Mouse (Mus musculus) lung, postnatal 0 days (tissue): ENCODE measurements around the gene Capn10. TPM values are rescaled to one million over a fixed set of nuclear protein-coding genes. Genes with fewer than 3 reads are reported as not detected.

ENCODE experiments used
- ATAC-seq: fragments of 200-750 bp; cut with Nextera tagmentation; 2 replicates; pipeline ENCODE4 v1.8.0; 2017; ENCODE audit warnings: moderate library complexity
- DNase-seq: peaks from one replicate; pipeline ENCODE4 v3.0.0-alpha.2; 2016; ENCODE audit warnings: low spot score
- H3K27ac ChIP-seq: fragments of 300-500 bp; sonication (generic); 2 replicates; pipeline ENCODE4 v1.5.1; 2014; ENCODE audit warnings: antibody characterized with exemption, mild to moderate bottlenecking, low read length, mixed read lengths
- H3K27me3 ChIP-seq: fragments of 300-500 bp; sonication (generic); replicated peaks from 2 replicates; pipeline ENCODE4 v1.6.1; 2014; ENCODE audit warnings: low read length, mixed read lengths; ENCODE audit not compliant: insufficient read depth
- H3K36me3 ChIP-seq: fragments of 300-500 bp; sonication (generic); 2 replicates; pipeline ENCODE4 v1.6.1; 2014; ENCODE audit warnings: low read length, mixed read lengths; ENCODE audit not compliant: insufficient read depth
- H3K4me1 ChIP-seq: fragments of 300-500 bp; sonication (generic); 2 replicates; pipeline ENCODE4 v1.6.1; 2014; ENCODE audit warnings: antibody characterized with exemption, low read depth, low read length, mixed read lengths; ENCODE audit not compliant: insufficient read depth
- H3K4me2 ChIP-seq: fragments of 300-500 bp; sonication (generic); replicated peaks from 2 replicates; pipeline ENCODE4 v1.6.1; 2014; ENCODE audit warnings: low read depth, mild to moderate bottlenecking, low read length, moderate library complexity, mixed read lengths
- H3K4me3 ChIP-seq: fragments of 300-500 bp; sonication (generic); 2 replicates; pipeline ENCODE4 v1.5.1; 2014; ENCODE audit warnings: low read depth, low read length
- H3K9ac ChIP-seq: fragments of 300-500 bp; sonication (generic); replicated peaks from 2 replicates; pipeline ENCODE4 v1.6.1; 2014; ENCODE audit warnings: low read depth, mild to moderate bottlenecking
- H3K9me3 ChIP-seq: fragments of 300-500 bp; sonication (generic); 2 replicates; pipeline ENCODE4 v1.6.1; 2016; ENCODE audit warnings: low read length, mixed read lengths
- CTCF ChIP-seq: IDR thresholded peaks from 2 replicates; pipeline ENCODE4 v1.5.1; 2016; ENCODE audit warnings: antibody characterized with exemption, mild to moderate bottlenecking
- EP300 ChIP-seq: IDR thresholded peaks from 2 replicates; pipeline ENCODE4 v1.6.1; 2016; ENCODE audit warnings: antibody characterized with exemption, mild to moderate bottlenecking, control low read depth
- WGBS: fragments of 180-500 bp; shearing (Covaris S2); extraction: QIAGEN DNeasy Blood & Tissue Kit; methylation state at CpG from one replicate; pipeline ENCODE4 v1.1.7; 2014; 5-methylcytosine and 5-hydroxymethylcytosine counted together
- polyA plus RNA-seq: library from polyadenylated mRNA; unstranded; fragments of >200 nt; fragmentation: Nextera tagmentation; extraction: Ambion mirVana; gene quantifications from 2 replicates; pipeline ENCODE4 v1.2.1, GENCODE M21; 2015

Gene Capn10
- polyA plus RNA-seq, 1 experiment from 2014 or later, result 16.6 TPM

DNA sequence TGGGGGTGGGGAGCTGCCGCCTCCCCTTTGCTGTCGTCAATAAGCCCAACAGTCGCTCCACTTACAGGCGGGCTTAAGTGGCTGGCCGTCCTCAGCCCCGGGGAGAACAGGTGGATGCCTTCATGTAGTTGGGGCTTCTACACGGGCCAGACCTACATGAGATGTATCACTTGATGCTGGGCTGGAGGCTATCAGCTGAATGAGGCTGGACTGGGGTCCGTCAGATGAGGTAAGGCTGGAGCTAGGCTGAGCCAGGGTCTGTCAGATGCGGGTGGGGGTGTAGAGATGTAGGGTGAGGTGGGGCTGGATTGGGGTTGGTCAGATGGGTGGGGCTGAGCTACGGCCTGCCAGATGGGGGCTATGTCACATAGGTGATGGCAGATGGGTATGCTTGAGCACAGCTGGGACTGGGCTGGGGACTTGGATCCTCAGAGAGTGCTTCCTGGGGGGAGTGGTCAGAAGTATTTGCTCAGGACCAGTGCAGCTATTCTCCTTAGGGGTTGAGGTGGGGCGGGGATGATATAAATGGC, 45.0 kb downstream of the Capn10 start:
- Histone ChIP-seq H3K4me3 (no peak overlapping the region), H3K36me3 (no peaks in the 10 kb centered on the region), H3K9ac (no peak overlapping the region), H3K27me3 (no peaks in the 10 kb centered on the region), H3K4me1 (peaks cover 15% of the 10 kb centered on the region; the same call in 1 of the 2 replicates), H3K4me2 (peak overlapping the region; percentile 33), H3K27ac (no peak overlapping the region), H3K9me3 (no peaks in the 10 kb centered on the region)
- ATAC-seq, result peak; percentile 15
- TF ChIP-seq EP300, result no peak
- TF ChIP-seq CTCF, result no peak
- DNase-seq, result no peak
- WGBS, result 14% methylated on average over 11 of the region's 11 CpGs

DNA sequence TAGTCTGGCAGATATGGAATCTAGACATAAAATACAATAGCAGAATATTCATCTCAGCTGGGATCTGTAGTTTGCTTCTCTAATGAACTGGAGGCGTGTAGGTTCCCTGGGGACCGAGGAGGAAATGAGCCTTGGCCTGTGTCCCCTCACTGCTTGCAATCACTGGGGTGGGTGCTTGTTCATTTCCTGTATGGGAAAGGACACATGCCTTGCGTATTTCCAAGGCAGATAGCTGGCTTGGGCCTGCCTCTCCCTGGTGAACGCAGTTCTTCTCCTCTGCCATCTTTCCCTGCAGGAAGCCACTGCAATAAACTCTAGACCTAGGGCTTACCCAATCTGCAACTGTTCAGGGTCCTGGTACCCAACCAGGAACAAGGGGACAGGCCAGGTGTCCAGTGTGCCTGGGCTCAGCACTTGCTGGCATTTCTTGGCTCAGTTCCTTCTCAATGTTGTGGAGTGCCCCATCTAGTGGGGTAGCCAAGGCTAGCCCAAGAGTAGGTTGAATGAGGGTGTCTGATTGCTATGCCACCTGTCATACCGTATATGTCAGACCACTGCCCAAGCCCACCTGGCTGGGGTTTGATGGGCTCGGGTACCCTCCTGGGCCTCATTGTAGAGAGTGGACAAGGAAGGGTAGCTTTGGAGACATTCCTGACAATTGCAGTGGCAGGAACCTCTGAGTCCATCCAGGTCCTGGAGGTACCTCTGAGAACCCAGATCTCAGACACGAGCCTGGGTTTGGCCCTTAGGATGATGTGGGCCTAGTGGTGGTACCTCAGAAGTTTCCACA, 47.1 kb downstream of the Capn10 start:
- 60% methylated on average over 7 of the region's 7 CpGs for WGBS

GRCm38 (mm10) chr1:92982931-92983605, 48.9 kb downstream of the Capn10 start:
- WGBS, result 90% methylated on average over 17 of the region's 17 CpGs
- TF ChIP-seq EP300, result no peak
- TF ChIP-seq CTCF, result no peak

More for the DNA sequence above, 47.1 kb downstream of the Capn10 start:
- H3K27ac ChIP-seq, result no peak overlapping the region
- peaks cover 15% of the 10 kb centered on the region; the same call in 1 of the 2 replicates for H3K4me1 ChIP-seq
- ATAC-seq (no peak; the same call in 1 of the 2 replicates), DNase-seq (peak; percentile 15)
- H3K27me3 ChIP-seq, result no peaks in the 10 kb centered on the region
- H3K4me3 ChIP-seq, result no peak overlapping the region
- H3K9ac ChIP-seq, result no peak overlapping the region
- no peak overlapping the region for H3K4me2 ChIP-seq
- H3K36me3 ChIP-seq, result no peaks in the 10 kb centered on the region
- TF ChIP-seq EP300, result no peak
- no peak for TF ChIP-seq CTCF
- H3K9me3 ChIP-seq, result no peaks in the 10 kb centered on the region

DNA sequence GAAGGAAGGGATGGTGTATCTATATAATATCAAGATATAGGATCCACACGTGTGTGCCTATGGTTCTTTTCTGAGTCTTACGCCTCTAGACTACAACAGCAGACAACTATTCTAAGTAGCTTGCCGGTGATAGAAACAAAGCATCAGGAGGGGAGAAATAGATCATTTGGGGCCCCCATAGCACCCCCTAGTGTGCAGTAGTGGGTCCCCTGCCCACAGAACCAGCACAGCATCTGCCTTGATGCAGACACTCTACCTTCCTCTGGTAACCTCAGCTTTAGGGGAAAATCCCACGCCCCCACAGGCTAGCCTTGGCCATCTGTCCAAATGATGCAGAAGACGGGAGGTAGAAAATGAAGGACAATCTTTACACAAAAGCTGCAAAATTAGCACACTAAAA, 50.8 kb downstream of the Capn10 start:
- H3K36me3 ChIP-seq, result no peaks in the 10 kb centered on the region
- no peak for ATAC-seq
- H3K4me3 ChIP-seq, result no peak overlapping the region
- no peak overlapping the region for H3K9ac ChIP-seq
- H3K4me1 ChIP-seq, result no peaks in the 10 kb centered on the region
- no peak overlapping the region for H3K27ac ChIP-seq
- H3K27me3 ChIP-seq, result no peaks in the 10 kb centered on the region
- 79% methylated on average over 5 of the region's 5 CpGs for WGBS
- no peak for DNase-seq
- no peak for TF ChIP-seq EP300
- TF ChIP-seq CTCF, result peak; percentile 28; the same call in 1 of the 2 replicates
- no peak overlapping the region for H3K4me2 ChIP-seq
- no peaks in the 10 kb centered on the region for H3K9me3 ChIP-seq

More at GRCm38 (mm10) chr1:92982931-92983605, 48.9 kb downstream of the Capn10 start:
- Histone ChIP-seq H3K4me1 (peaks cover 10% of the 10 kb centered on the region; the same call in 1 of the 2 replicates), H3K9me3 (no peaks in the 10 kb centered on the region), H3K4me3 (no peak overlapping the region), H3K27me3 (no peaks in the 10 kb centered on the region), H3K4me2 (no peak overlapping the region), H3K36me3 (no peaks in the 10 kb centered on the region), H3K9ac (no peak overlapping the region), H3K27ac (no peak overlapping the region)
- ATAC-seq (no peak), DNase-seq (no peak)

DNA sequence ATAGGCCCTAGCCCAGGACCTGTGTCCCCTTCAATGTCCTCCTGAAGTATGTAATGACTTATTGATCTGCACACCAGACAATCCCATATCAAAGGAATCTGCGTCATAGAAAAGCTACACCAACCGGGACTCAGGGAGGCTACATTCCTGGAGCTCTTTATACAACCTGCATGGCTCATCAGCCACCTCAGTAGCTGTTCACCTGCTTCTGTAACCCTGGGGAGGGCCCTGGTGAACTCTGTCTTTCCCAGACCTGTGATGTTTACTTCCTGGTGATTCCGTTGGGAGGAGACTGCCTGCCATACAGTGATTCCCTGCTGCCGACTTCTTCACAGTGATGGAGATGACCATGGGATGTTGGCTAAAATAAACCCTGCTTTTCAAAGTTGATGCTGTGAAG, 54.7 kb downstream of the Capn10 start:
- Histone ChIP-seq H3K9ac (no peak overlapping the region), H3K27ac (no peak overlapping the region), H3K4me2 (no peak overlapping the region), H3K4me3 (no peak overlapping the region), H3K9me3 (no peaks in the 10 kb centered on the region), H3K36me3 (no peaks in the 10 kb centered on the region), H3K4me1 (no peaks in the 10 kb centered on the region), H3K27me3 (no peaks in the 10 kb centered on the region)
- ATAC-seq, result no peak
- 44% methylated on average over 4 of the region's 4 CpGs for WGBS
- DNase-seq, result no peak
- no peak for TF ChIP-seq CTCF
- TF ChIP-seq EP300, result no peak

DNA sequence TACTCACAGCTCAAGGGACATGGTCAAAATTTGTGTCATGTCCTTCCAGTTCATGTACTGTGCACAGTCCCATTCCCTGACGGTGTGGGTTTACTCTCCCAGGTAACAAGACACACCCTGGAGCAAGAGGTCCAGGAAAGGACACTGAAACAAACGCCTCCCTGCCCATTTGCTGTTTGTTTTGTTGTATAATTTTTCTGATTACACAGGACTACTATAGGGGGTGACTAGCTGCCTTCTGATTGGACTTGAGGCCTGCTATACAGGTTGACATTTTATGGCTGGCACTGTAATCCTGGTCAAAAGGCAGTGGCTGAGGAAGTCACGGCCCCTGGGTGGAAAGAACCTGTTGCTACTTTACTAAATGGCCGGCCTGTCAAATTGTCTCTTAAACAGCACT, 55.7 kb downstream of the Capn10 start:
- WGBS, result 39% methylated on average over 4 of the region's 4 CpGs
- H3K9me3 ChIP-seq, result no peaks in the 10 kb centered on the region
- no peak overlapping the region for H3K27ac ChIP-seq
- H3K4me1 ChIP-seq, result no peaks in the 10 kb centered on the region
- H3K4me2 ChIP-seq, result no peak overlapping the region
- DNase-seq (no peak), ATAC-seq (no peak)
- no peak for TF ChIP-seq CTCF
- no peak for TF ChIP-seq EP300
- H3K36me3 ChIP-seq, result no peaks in the 10 kb centered on the region
- H3K4me3 ChIP-seq, result no peak overlapping the region
- no peak overlapping the region for H3K9ac ChIP-seq
- no peaks in the 10 kb centered on the region for H3K27me3 ChIP-seq
